Mouse (Mus musculus) forebrain, embryonic 13.5 days (tissue): ENCODE measurements around the gene Rnf31. TPM values are rescaled to one million over a fixed set of nuclear protein-coding genes. Genes with fewer than 3 reads are reported as not detected.

Experiments
- ATAC-seq: fragments of 200-750 bp; cut with Nextera tagmentation; 2 replicates; pipeline ENCODE4 v1.8.0; 2017
- H3K27ac ChIP-seq: fragments of 300-500 bp; sonication (generic); 2 replicates; pipeline ENCODE4 v1.5.1; 2015; ENCODE audit warnings: inconsistent platforms, mild to moderate bottlenecking, moderate library complexity
- H3K27me3 ChIP-seq: fragments of 300-500 bp; sonication (generic); 2 replicates; pipeline ENCODE4 v1.6.1; 2015; ENCODE audit warnings: mild to moderate bottlenecking, inconsistent platforms
- H3K36me3 ChIP-seq: fragments of 300-500 bp; sonication (generic); 2 replicates; pipeline ENCODE4 v1.6.1; 2015; ENCODE audit warnings: mild to moderate bottlenecking, inconsistent platforms; ENCODE audit not compliant: poor library complexity, severe bottlenecking
- H3K4me1 ChIP-seq: fragments of 300-500 bp; sonication (generic); 2 replicates; pipeline ENCODE4 v1.6.1; 2015; ENCODE audit warnings: inconsistent platforms
- H3K4me2 ChIP-seq: fragments of 300-500 bp; sonication (generic); 2 replicates; pipeline ENCODE4 v1.6.1; 2015; ENCODE audit warnings: inconsistent platforms, mild to moderate bottlenecking, moderate library complexity
- H3K4me3 ChIP-seq: fragments of 300-500 bp; sonication (generic); 2 replicates; pipeline ENCODE4 v1.5.1; 2015; ENCODE audit warnings: mild to moderate bottlenecking, inconsistent platforms
- H3K9ac ChIP-seq: fragments of 300-500 bp; sonication (generic); 2 replicates; pipeline ENCODE4 v1.6.1; 2015; ENCODE audit warnings: mild to moderate bottlenecking, inconsistent platforms
- H3K9me3 ChIP-seq: fragments of 300-500 bp; sonication (generic); replicated peaks from 2 replicates; pipeline ENCODE4 v1.6.1; 2016; ENCODE audit warnings: inconsistent platforms
- WGBS: fragments of 180-500 bp; shearing (Covaris S2); methylation state at CpG from one replicate; pipeline ENCODE4 v1.1.7; 2015; 5-methylcytosine and 5-hydroxymethylcytosine counted together
- polyA plus RNA-seq: library from polyadenylated mRNA; unstranded; fragments of >200 nt; fragmentation: Nextera tagmentation; extraction: Ambion mirVana; gene quantifications from 2 replicates; pipeline ENCODE4 v1.2.1, GENCODE M21; 2015

The Rnf31 gene
- polyA plus RNA-seq, 1 experiment from 2014 or later = 13.3 TPM

DNA sequence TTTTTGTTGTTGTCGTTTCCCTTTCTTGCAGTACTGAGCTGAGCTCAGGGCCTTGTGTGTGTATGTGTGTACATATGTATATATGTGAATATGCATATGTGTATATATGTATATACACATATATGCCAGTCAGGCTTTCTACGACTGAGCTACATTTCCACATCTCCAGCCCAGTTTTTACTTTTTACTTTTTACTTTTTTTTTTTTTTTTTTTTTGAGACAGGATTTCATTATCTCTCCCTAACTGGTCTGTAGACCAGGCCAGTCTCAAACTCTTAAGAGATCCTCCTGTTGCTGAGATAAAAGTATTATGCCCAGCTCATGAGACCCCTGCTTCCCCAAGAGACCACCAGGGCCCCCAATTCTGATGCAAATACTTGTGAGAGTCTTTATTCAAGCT is 25.3 kb downstream of the Rnf31 start:
- Histone ChIP-seq H3K27me3 (no peaks in the 10 kb centered on the region), H3K27ac (no peak overlapping the region), H3K36me3 (no peaks in the 10 kb centered on the region), H3K4me1 (0 out of 2 replicates have a peak, but pooled peaks cover 5% of the 10 kb centered on the region), H3K4me2 (no peak overlapping the region), H3K9ac (no peak overlapping the region), H3K4me3 (no peak overlapping the region), H3K9me3 (no peaks in the 10 kb centered on the region)
- no peak for ATAC-seq
- 91% methylated on average over 2 of the region's 2 CpGs for WGBS

DNA sequence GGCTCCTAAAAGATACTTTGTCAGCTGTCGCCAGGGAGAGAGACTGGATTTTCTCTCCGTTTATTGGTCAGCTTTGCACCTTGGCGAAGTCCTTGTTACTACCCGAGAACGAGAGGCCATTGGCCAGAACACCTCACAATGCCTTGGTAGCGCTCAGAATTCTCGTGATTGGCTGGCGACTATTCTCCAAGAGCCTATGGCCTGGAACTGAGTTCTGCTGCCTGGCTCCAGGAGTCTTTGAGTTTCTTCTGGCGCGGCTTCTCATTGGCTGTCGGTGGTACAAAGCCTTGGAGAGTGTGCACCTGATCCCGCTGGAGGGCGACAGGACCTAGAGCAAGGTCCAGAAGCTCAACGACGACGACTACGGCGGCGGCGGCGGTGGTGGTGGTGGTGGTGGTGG is 26.3 kb downstream of the Rnf31 start, which contains the start of gene Rec8:
Gene Rec8 (plus strand): TSS at position 216 of the 400 bp plus-strand sequence.
- Histone ChIP-seq H3K36me3 (no peaks in the 10 kb centered on the region), H3K27ac (no peak within 1 kb of the TSS), H3K9ac (peak within 1 kb of the TSS; percentile 30; the same call in 1 of the 2 replicates), H3K4me3 (peak within 1 kb of the TSS; percentile 22), H3K27me3 (no peaks in the 10 kb centered on the region), H3K4me1 (0 out of 2 replicates have a peak, but pooled peaks cover 5% of the 10 kb centered on the region), H3K4me2 (peak within 1 kb of the TSS; percentile 13), H3K9me3 (no peaks in the 10 kb centered on the region)
- peak; percentile 71 for ATAC-seq
- 25% methylated on average over 21 of the region's 21 CpGs for WGBS

DNA sequence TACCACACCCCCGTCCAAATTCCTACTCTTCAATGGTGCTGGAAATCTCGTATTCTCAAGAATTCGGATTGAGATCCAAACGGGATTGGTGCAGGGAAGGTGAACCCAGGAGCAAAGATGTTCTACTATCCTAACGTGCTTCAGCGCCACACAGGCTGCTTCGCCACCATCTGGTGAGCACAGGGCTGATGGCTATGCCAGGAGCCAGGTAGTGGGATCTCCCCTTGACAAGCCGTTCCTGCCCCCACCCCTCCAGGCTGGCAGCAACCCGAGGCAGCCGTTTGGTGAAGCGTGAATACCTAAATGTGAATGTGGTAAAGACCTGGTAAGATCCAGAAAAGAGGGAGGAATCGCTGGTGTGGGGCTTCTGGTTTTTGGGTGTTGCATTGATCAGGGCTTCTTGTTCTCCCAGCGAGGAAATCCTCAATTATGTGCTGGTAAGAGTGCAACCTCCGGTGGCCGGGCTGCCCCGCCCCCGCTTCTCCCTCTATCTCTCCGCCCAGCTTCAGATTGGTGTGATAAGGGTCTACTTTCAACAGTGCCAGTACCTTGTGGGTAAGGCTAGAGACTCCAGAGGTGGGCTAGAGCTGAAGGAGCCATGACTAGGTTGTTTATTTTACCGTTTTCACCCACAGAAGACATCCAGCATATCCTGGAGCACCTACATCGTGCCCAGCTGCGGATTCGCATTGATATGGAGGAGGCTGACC is 27.1 kb downstream of the Rnf31 start:
- peak; percentile 53; the same call in 1 of the 2 replicates for ATAC-seq
- H3K27ac ChIP-seq = no peak overlapping the region
- no peaks in the 10 kb centered on the region for H3K9me3 ChIP-seq
- H3K9ac ChIP-seq = peak overlapping the region; percentile 30; the same call in 1 of the 2 replicates
- H3K4me3 ChIP-seq = peak overlapping the region; percentile 22
- no peaks in the 10 kb centered on the region for H3K27me3 ChIP-seq
- H3K4me1 ChIP-seq = 0 out of 2 replicates have a peak, but pooled peaks cover 5% of the 10 kb centered on the region
- H3K4me2 ChIP-seq = peak overlapping the region; percentile 13
- H3K36me3 ChIP-seq = peaks cover 3% of the 10 kb centered on the region
- WGBS = 52% methylated on average over 22 of the region's 22 CpGs

DNA sequence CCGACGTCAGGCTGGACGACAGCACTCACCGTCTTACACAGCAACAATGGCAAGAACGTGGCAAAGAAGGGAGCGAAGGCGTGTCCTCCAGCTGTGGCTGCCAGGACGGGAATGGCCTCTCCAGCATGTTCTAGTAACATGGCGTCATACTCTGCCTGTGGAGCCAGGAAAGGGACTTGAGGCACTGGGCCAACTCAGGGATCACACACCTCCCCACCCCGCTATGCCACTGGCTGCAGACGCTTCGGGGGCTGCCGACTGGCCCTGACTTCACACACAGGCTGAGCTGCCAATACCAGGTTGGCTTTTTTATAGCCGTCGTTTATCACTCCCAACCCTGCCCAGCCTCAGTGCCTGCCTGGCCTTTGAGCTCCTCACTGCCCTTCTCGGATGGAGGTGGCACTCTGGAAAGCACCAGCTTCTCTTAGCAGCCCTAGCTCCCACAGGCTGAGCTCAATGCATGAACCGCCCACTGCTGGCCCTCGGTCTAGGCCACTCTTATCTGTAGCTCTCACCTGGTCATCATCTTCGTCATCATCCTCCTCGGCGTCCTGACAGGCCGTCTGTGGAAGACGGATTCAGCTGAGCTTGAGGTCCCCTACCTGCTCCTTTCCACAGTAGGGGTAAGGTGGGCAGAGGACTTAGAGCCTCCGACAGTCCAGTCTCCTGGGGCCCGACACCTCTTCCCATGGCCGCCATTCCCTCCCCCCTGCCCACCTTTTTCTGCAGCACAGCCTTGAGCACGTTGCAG is 36.7 kb downstream of the Rnf31 start:
- Histone ChIP-seq H3K36me3 (peaks cover 99% of the 10 kb centered on the region), H3K4me1 (no peaks in the 10 kb centered on the region), H3K9me3 (no peaks in the 10 kb centered on the region), H3K27ac (no peak overlapping the region), H3K4me2 (no peak overlapping the region), H3K4me3 (no peak overlapping the region), H3K27me3 (no peaks in the 10 kb centered on the region), H3K9ac (no peak overlapping the region)
- ATAC-seq = no peak
- 92% methylated on average over 27 of the region's 27 CpGs for WGBS

GRCm38 (mm10) chr14:55629312-55629711 is 37.8 kb downstream of the Rnf31 start:
- ATAC-seq = no peak

GRCm38 (mm10) chr14:55634874-55635522 is 43.5 kb downstream of the Rnf31 start:
- Histone ChIP-seq H3K9me3 (no peaks in the 10 kb centered on the region), H3K36me3 (peaks cover 81% of the 10 kb centered on the region), H3K9ac (peak overlapping the region; percentile 83), H3K4me2 (peak overlapping the region; percentile 93), H3K4me3 (peak overlapping the region; percentile 63), H3K27ac (peak overlapping the region; percentile 82), H3K4me1 (peaks cover 14% of the 10 kb centered on the region), H3K27me3 (no peaks in the 10 kb centered on the region)
- ATAC-seq = no peak; the same call in none of the 2 replicates
- WGBS = 4% methylated on average over 23 of the region's 23 CpGs

More at GRCm38 (mm10) chr14:55629312-55629711, 37.8 kb downstream of the Rnf31 start:
- Histone ChIP-seq H3K4me1 (no peaks in the 10 kb centered on the region), H3K27ac (no peak overlapping the region), H3K36me3 (peaks cover 99% of the 10 kb centered on the region), H3K4me2 (no peak overlapping the region), H3K9me3 (no peaks in the 10 kb centered on the region), H3K27me3 (no peaks in the 10 kb centered on the region), H3K9ac (no peak overlapping the region), H3K4me3 (no peak overlapping the region)
- WGBS = 51% methylated on average over 5 of the region's 5 CpGs

GRCm38 (mm10) chr14:55635523-55636007 is 44.1 kb downstream of the Rnf31 start, which contains the start of gene Ipo4:
Gene Ipo4 (minus strand): TSS chr14:55635957.
- Histone ChIP-seq H3K4me1 (peaks cover 14% of the 10 kb centered on the region), H3K9me3 (no peaks in the 10 kb centered on the region), H3K27me3 (no peaks in the 10 kb centered on the region), H3K4me2 (peak within 1 kb of the TSS; percentile 93), H3K4me3 (peak within 1 kb of the TSS; percentile 63), H3K36me3 (peaks cover 81% of the 10 kb centered on the region), H3K9ac (peak within 1 kb of the TSS; percentile 83), H3K27ac (peak within 1 kb of the TSS; percentile 82)
- 2% methylated on average over 33 of the region's 33 CpGs for WGBS
- peak; percentile 94 for ATAC-seq

DNA sequence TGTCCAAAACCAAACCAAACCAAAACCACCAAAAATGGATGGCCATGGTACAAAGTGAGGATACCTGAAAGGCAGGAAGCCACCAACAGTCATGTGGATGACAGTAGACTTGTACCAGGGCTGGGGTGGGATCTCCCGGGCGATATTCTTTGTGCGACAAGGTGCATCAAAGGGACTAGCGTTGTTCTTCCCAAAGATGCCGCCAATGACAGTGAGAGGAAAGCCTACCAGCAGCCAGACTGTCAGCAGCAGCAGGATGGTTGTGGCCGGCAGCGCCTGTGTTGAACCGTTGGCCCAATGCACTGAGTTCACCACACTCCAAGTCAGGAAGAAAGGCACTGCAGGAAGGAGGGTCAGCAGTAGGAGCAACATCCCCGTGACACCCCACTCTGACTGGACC is 46.3 kb downstream of the Rnf31 start, which contains the start of gene Gm49378:
Gene Gm49378 (minus strand): TSS at position 101 of the 400 bp plus-strand sequence.
- H3K4me1 ChIP-seq = peaks cover 25% of the 10 kb centered on the region
- ATAC-seq = no peak
- H3K27me3 ChIP-seq = no peaks in the 10 kb centered on the region
- no peak within 1 kb of the TSS for H3K4me2 ChIP-seq
- no peaks in the 10 kb centered on the region for H3K9me3 ChIP-seq
- no peak within 1 kb of the TSS for H3K4me3 ChIP-seq
- H3K27ac ChIP-seq = no peak within 1 kb of the TSS
- 96% methylated on average over 9 of the region's 9 CpGs for WGBS
- H3K36me3 ChIP-seq = peaks cover 69% of the 10 kb centered on the region
- H3K9ac ChIP-seq = 0 out of 2 replicates have a peak within 1 kb of the TSS, but pooled peaks have one; percentile 0

GRCm38 (mm10) chr14:55640816-55641215 is 49.3 kb downstream of the Rnf31 start:
- peaks cover 55% of the 10 kb centered on the region for H3K36me3 ChIP-seq
- WGBS = 96% methylated on average over 14 of the region's 14 CpGs

DNA sequence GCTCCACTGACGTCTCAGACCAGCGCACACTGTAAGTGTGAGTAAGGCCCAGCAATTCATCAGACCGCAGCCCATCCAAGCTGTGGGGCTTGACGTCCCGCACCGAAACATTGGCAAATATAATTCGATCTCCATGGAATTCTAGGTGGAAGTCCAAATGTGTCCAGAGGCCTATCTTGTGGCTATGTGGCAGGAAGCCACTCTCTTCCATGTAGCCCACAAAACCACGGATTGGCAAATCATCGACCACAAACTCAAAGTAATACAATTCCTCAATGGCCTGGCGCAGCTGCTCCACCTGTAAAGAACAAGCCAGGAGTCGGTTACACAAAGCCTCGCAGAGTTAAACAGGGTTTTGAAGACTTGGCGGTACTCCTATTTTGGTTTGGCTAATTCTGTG is 49.8 kb downstream of the Rnf31 start:
- Histone ChIP-seq H3K9ac (no peak overlapping the region), H3K4me1 (peaks cover 31% of the 10 kb centered on the region), H3K9me3 (no peaks in the 10 kb centered on the region), H3K27me3 (no peaks in the 10 kb centered on the region), H3K4me3 (no peak overlapping the region), H3K36me3 (peaks cover 57% of the 10 kb centered on the region), H3K4me2 (no peak overlapping the region), H3K27ac (no peak overlapping the region)
- no peak for ATAC-seq
- 98% methylated on average over 13 of the region's 13 CpGs for WGBS

More at GRCm38 (mm10) chr14:55640816-55641215, 49.3 kb downstream of the Rnf31 start:
- Histone ChIP-seq H3K4me3 (no peak overlapping the region), H3K9me3 (no peaks in the 10 kb centered on the region), H3K27ac (no peak overlapping the region), H3K27me3 (no peaks in the 10 kb centered on the region), H3K4me2 (no peak overlapping the region), H3K9ac (no peak overlapping the region), H3K4me1 (peaks cover 35% of the 10 kb centered on the region)
- no peak for ATAC-seq

DNA sequence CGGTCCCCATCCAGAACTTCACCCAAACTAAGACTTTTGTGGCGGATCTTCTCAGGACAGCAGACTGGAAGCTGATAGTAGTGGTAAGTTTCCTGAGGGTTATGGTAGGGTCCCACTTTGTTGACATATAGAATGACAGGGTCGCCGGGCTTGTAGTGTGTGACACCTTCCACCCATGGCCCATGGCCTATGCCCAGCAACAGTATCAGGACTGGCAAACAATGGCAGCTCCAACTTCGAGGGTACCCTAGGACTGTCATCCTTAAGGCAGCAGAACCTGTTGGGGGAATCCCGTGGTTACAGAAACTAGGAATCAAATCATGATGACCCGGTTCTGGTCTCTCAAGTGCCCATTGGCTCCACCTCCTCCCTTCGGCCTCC is 51.2 kb downstream of the Rnf31 start:
- peak overlapping the region; percentile 95 for H3K27ac ChIP-seq
- peak overlapping the region; percentile 97 for H3K4me3 ChIP-seq
- H3K9me3 ChIP-seq = no peaks in the 10 kb centered on the region
- H3K4me2 ChIP-seq = peak overlapping the region; percentile 92
- peak; percentile 55 for ATAC-seq
- peaks cover 53% of the 10 kb centered on the region for H3K36me3 ChIP-seq
- no peaks in the 10 kb centered on the region for H3K27me3 ChIP-seq
- WGBS = 26% methylated on average over 8 of the region's 8 CpGs
- H3K9ac ChIP-seq = peak overlapping the region; percentile 90
- peaks cover 29% of the 10 kb centered on the region for H3K4me1 ChIP-seq
